Mouse (Mus musculus) myocyte (in vitro differentiated cells): ENCODE measurements at regions not wholly inside any gene's neighbourhood (a gene's known extent, or its start where the extent isn't known, plus 50 kb on each side); places are given as distances from the start of the nearest gene placed in this dataset.

Experiments
- MAX ChIP-seq: IDR thresholded peaks from one replicate; pipeline ENCODE4 v1.6.1; 2011; ENCODE audit warnings: low read depth, mild to moderate bottlenecking, control low read depth
- MYOD1 ChIP-seq, 3 experiments: IDR thresholded peaks; one replicate each; pipeline ENCODE4 v1.6.1; 2011; ENCODE audit warnings: control low read depth in 2 of 3, low read depth in 2 of 3, mild to moderate bottlenecking in 2 of 3, moderate library complexity in 1 of 3; ENCODE audit not compliant: insufficient read length in 2 of 3, control insufficient read depth in 1 of 3
- POLR2A ChIP-seq: IDR thresholded peaks from one replicate; pipeline ENCODE4 v1.6.1; 2011; ENCODE audit warnings: low read depth, mild to moderate bottlenecking, control low read depth, moderate library complexity; ENCODE audit not compliant: insufficient read length
- REST ChIP-seq: IDR thresholded peaks from one replicate; pipeline ENCODE4 v1.6.1; 2011; ENCODE audit warnings: mild to moderate bottlenecking, control low read depth, moderate library complexity; ENCODE audit not compliant: insufficient read depth, insufficient read length
- TCF12 ChIP-seq: IDR thresholded peaks from one replicate; pipeline ENCODE4 v1.6.1; 2011; ENCODE audit warnings: mild to moderate bottlenecking, control low read depth; ENCODE audit not compliant: poor library complexity, insufficient read depth, severe bottlenecking

- TF ChIP-seq POLR2A: no peak
- TF ChIP-seq MAX: no peak
- TF ChIP-seq MYOD1 (IDR thresholded peaks at IDR 0.05; ENCODE audit: control insufficient read depth in 1 of 3, insufficient read length in 2 of 3, low read depth in 2 of 3): no peak
- TF ChIP-seq REST: no peak
- TF ChIP-seq TCF12: no peak
Measured at GRCm38 (mm10) chr12:33675508-33675907, 246.1 kb downstream of the Twistnb start.
